Mouse (Mus musculus) megakaryocyte, embryonic 14.5 days (primary cell): Measurements from ENCODE around the gene Kcnh4.

ENCODE experiments used
- FLI1 ChIP-seq: IDR thresholded peaks from 2 replicates; pipeline ENCODE4 v1.6.1; 2012; ENCODE audit warnings: low read length, inconsistent platforms, mixed read lengths
- GATA1 ChIP-seq: IDR thresholded peaks from 3 replicates; pipeline ENCODE4 v1.6.1; 2012; ENCODE audit warnings: mixed read lengths, low read length, inconsistent platforms, borderline replicate concordance

DNA sequence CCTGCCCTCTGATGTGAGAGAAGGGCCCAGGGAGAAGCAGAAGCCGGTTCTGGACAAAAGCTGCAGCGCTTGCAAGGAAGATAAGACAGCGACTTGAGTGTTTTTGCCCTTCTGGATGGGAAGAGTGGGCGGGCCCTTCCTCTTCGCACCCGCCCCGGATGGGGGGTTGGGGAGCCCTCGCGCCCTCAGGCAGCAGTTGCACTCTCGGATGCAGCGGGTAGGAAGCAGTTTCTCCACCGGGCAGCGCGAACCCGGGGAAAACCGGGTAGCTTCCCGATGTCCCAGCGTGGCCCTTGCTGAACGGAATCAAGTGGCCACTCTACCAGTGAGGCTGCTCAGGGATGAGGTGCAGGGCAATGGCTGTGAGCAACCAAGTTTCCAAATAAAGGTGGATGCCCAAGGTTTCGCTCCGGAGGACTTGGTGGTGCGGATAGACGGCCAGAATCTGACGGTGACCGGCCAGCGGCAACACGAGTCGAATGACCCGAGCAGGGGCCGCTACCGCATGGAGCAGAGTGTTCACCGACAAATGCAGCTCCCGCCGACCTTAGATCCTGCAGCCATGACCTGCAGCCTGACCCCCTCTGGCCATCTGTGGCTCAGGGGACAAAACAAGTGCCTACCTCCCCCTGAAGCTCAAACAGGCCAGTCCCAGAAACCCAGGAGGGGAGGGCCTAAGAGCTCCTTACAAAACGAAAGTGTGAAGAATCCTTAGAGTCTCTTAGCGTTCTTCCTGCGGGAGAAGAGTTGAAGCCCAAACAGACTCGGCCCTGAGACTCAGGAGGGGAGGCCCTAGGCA, 45.8 kb downstream of the Kcnh4 start, which contains the start of gene Hspb9:
- TF ChIP-seq GATA1 (no peak), FLI1 (no peak)
